Mouse (Mus musculus) embryonic facial prominence, embryonic 13.5 days (tissue): ENCODE data around the gene Wwox. TPM values are rescaled to one million over a fixed set of nuclear protein-coding genes. Genes with fewer than 3 reads are reported as not detected.

ENCODE experiments used
- ATAC-seq: fragments of 200-750 bp; cut with Nextera tagmentation; 2 replicates; pipeline ENCODE4 v1.8.0; 2017; ENCODE audit warnings: low read depth; ENCODE audit not compliant: insufficient number of reproducible peaks, insufficient read depth, low FRiP score, low TSS enrichment
- H3K27ac ChIP-seq: fragments of 300-500 bp; sonication (generic); 2 replicates; pipeline ENCODE4 v1.5.1; 2015; ENCODE audit warnings: moderate library complexity, mild to moderate bottlenecking, inconsistent platforms
- H3K27me3 ChIP-seq: fragments of 300-500 bp; sonication (generic); 2 replicates; pipeline ENCODE4 v1.6.1; 2015; ENCODE audit warnings: mild to moderate bottlenecking, inconsistent platforms
- H3K36me3 ChIP-seq: fragments of 300-500 bp; sonication (generic); 2 replicates; pipeline ENCODE4 v1.6.1; 2015; ENCODE audit warnings: mild to moderate bottlenecking, inconsistent platforms
- H3K4me1 ChIP-seq: fragments of 300-500 bp; sonication (generic); 2 replicates; pipeline ENCODE4 v1.6.1; 2015; ENCODE audit warnings: inconsistent platforms
- H3K4me2 ChIP-seq: fragments of 300-500 bp; sonication (generic); 2 replicates; pipeline ENCODE4 v1.6.1; 2015; ENCODE audit warnings: moderate library complexity, mild to moderate bottlenecking, inconsistent platforms
- H3K4me3 ChIP-seq: fragments of 300-500 bp; sonication (generic); 2 replicates; pipeline ENCODE4 v1.5.1; 2015; ENCODE audit warnings: mild to moderate bottlenecking, inconsistent platforms
- H3K9ac ChIP-seq: fragments of 300-500 bp; sonication (generic); 2 replicates; pipeline ENCODE4 v1.6.1; 2015; ENCODE audit warnings: mild to moderate bottlenecking, inconsistent platforms
- H3K9me3 ChIP-seq: fragments of 300-500 bp; sonication (generic); 2 replicates; pipeline ENCODE4 v1.6.1; 2016; ENCODE audit warnings: inconsistent platforms
- WGBS: fragments of 180-500 bp; shearing (Covaris S2); methylation state at CpG from one replicate; pipeline ENCODE4 v1.1.7; 2015; ENCODE audit warnings: mixed read lengths; 5-methylcytosine and 5-hydroxymethylcytosine counted together
- polyA plus RNA-seq: library from polyadenylated mRNA; unstranded; fragments of >200 nt; fragmentation: Nextera tagmentation; extraction: Ambion mirVana; gene quantifications from 2 replicates; pipeline ENCODE4 v1.2.1, GENCODE M21; 2015

The Wwox gene
- polyA plus RNA-seq, 1 experiment from 2014 or later = 11.5 TPM

GRCm38 (mm10) chr8:115199204-115199603 lies 759.7 kb downstream of the Wwox start:
- ATAC-seq = no peak
- Histone ChIP-seq H3K27ac (no peak overlapping the region), H3K4me3 (no peak overlapping the region), H3K4me1 (peaks cover 30% of the 10 kb centered on the region), H3K9ac (no peak overlapping the region), H3K4me2 (peak overlapping the region; percentile 30; the same call in 1 of the 2 replicates), H3K9me3 (no peaks in the 10 kb centered on the region), H3K36me3 (no peaks in the 10 kb centered on the region), H3K27me3 (peaks cover 40% of the 10 kb centered on the region)
- WGBS = 24% methylated on average over 4 of the region's 4 CpGs

GRCm38 (mm10) chr8:115199616-115200150 lies 760.2 kb downstream of the Wwox start:
- no peak overlapping the region for H3K9ac ChIP-seq
- H3K27ac ChIP-seq = no peak overlapping the region
- H3K27me3 ChIP-seq = peaks cover 40% of the 10 kb centered on the region
- peak overlapping the region; percentile 30 for H3K4me2 ChIP-seq
- H3K36me3 ChIP-seq = no peaks in the 10 kb centered on the region
- WGBS = 18% methylated on average over 14 of the region's 14 CpGs
- H3K9me3 ChIP-seq = no peaks in the 10 kb centered on the region
- no peak overlapping the region for H3K4me3 ChIP-seq
- peaks cover 33% of the 10 kb centered on the region for H3K4me1 ChIP-seq
- ATAC-seq = no peak

- Histone ChIP-seq H3K4me2 (no peak overlapping the region), H3K4me1 (peaks cover 37% of the 10 kb centered on the region), H3K9ac (no peak overlapping the region), H3K27me3 (peaks cover 43% of the 10 kb centered on the region), H3K9me3 (no peaks in the 10 kb centered on the region), H3K4me3 (no peak overlapping the region), H3K27ac (no peak overlapping the region), H3K36me3 (no peaks in the 10 kb centered on the region)
- WGBS = 45% methylated on average over 7 of the region's 7 CpGs
- no peak for ATAC-seq
Measured at GRCm38 (mm10) chr8:115201726-115202125, 762.3 kb downstream of the Wwox start.

GRCm38 (mm10) chr8:115207480-115207879 lies 768.0 kb downstream of the Wwox start:
- ATAC-seq = no peak
- 91% methylated on average over 11 of the region's 11 CpGs for WGBS
- Histone ChIP-seq H3K27me3 (peaks cover 41% of the 10 kb centered on the region), H3K9me3 (no peaks in the 10 kb centered on the region), H3K4me2 (no peak overlapping the region), H3K4me1 (peaks cover 40% of the 10 kb centered on the region), H3K9ac (no peak overlapping the region), H3K36me3 (no peaks in the 10 kb centered on the region), H3K27ac (no peak overlapping the region), H3K4me3 (no peak overlapping the region)

- Histone ChIP-seq H3K27me3 (peaks cover 39% of the 10 kb centered on the region), H3K9me3 (no peaks in the 10 kb centered on the region), H3K36me3 (no peaks in the 10 kb centered on the region), H3K27ac (no peak overlapping the region), H3K9ac (no peak overlapping the region), H3K4me2 (peak overlapping the region; percentile 41), H3K4me1 (peaks cover 40% of the 10 kb centered on the region), H3K4me3 (no peak overlapping the region)
- no peak for ATAC-seq
- 9% methylated on average over 15 of the region's 15 CpGs for WGBS
Measured at GRCm38 (mm10) chr8:115208415-115209192, 769.1 kb downstream of the Wwox start.

- Histone ChIP-seq H3K4me2 (no peak overlapping the region), H3K9me3 (no peaks in the 10 kb centered on the region), H3K4me1 (peaks cover 40% of the 10 kb centered on the region), H3K9ac (no peak overlapping the region), H3K27me3 (peaks cover 44% of the 10 kb centered on the region), H3K4me3 (no peak overlapping the region), H3K36me3 (no peaks in the 10 kb centered on the region), H3K27ac (peak overlapping the region; percentile 62)
- ATAC-seq = no peak
- WGBS = 53% methylated on average over 6 of the region's 6 CpGs
Measured at GRCm38 (mm10) chr8:115210014-115210413, 770.6 kb downstream of the Wwox start.

GRCm38 (mm10) chr8:115213126-115213525 lies 773.7 kb downstream of the Wwox start:
- Histone ChIP-seq H3K36me3 (no peaks in the 10 kb centered on the region), H3K4me1 (peaks cover 39% of the 10 kb centered on the region), H3K4me3 (no peak overlapping the region), H3K27ac (no peak overlapping the region), H3K4me2 (no peak overlapping the region), H3K9ac (no peak overlapping the region), H3K9me3 (no peaks in the 10 kb centered on the region), H3K27me3 (peaks cover 29% of the 10 kb centered on the region)
- 68% methylated on average over 4 of the region's 4 CpGs for WGBS
- ATAC-seq = no peak

- H3K4me3 ChIP-seq = no peak overlapping the region
- no peak overlapping the region for H3K9ac ChIP-seq
- peaks cover 29% of the 10 kb centered on the region for H3K27me3 ChIP-seq
- H3K36me3 ChIP-seq = no peaks in the 10 kb centered on the region
- no peaks in the 10 kb centered on the region for H3K9me3 ChIP-seq
- no peak overlapping the region for H3K4me2 ChIP-seq
- H3K27ac ChIP-seq = no peak overlapping the region
- WGBS = 32% methylated on average over 17 of the region's 17 CpGs
- ATAC-seq = no peak
- H3K4me1 ChIP-seq = peaks cover 22% of the 10 kb centered on the region
Measured at GRCm38 (mm10) chr8:115214870-115215269, 775.4 kb downstream of the Wwox start.

- Histone ChIP-seq H3K4me1 (peaks cover 14% of the 10 kb centered on the region), H3K27ac (no peak overlapping the region), H3K9ac (no peak overlapping the region), H3K4me2 (no peak overlapping the region), H3K36me3 (no peaks in the 10 kb centered on the region), H3K4me3 (no peak overlapping the region), H3K27me3 (peaks cover 18% of the 10 kb centered on the region), H3K9me3 (no peaks in the 10 kb centered on the region)
- WGBS = 46% methylated on average over 3 of the region's 3 CpGs
- no peak for ATAC-seq
Measured at GRCm38 (mm10) chr8:115216801-115217200, 777.3 kb downstream of the Wwox start.

- H3K27me3 ChIP-seq = no peaks in the 10 kb centered on the region
- H3K9ac ChIP-seq = no peak overlapping the region
- no peak overlapping the region for H3K27ac ChIP-seq
- H3K4me2 ChIP-seq = no peak overlapping the region
- no peaks in the 10 kb centered on the region for H3K9me3 ChIP-seq
- H3K36me3 ChIP-seq = no peaks in the 10 kb centered on the region
- 46% methylated on average over 13 of the region's 13 CpGs for WGBS
- no peak overlapping the region for H3K4me3 ChIP-seq
- no peak for ATAC-seq
- peaks cover 12% of the 10 kb centered on the region; the same call in 1 of the 2 replicates for H3K4me1 ChIP-seq
Measured at GRCm38 (mm10) chr8:115222545-115222944, 783.1 kb downstream of the Wwox start.

- H3K9ac ChIP-seq = no peak overlapping the region
- no peak; the same call in 1 of the 2 replicates for ATAC-seq
- H3K27me3 ChIP-seq = no peaks in the 10 kb centered on the region
- no peaks in the 10 kb centered on the region for H3K36me3 ChIP-seq
- H3K9me3 ChIP-seq = no peaks in the 10 kb centered on the region
- peaks cover 27% of the 10 kb centered on the region; the same call in 1 of the 2 replicates for H3K4me1 ChIP-seq
- H3K4me2 ChIP-seq = no peak overlapping the region
- no peak overlapping the region for H3K4me3 ChIP-seq
- H3K27ac ChIP-seq = no peak overlapping the region
- WGBS = 58% methylated on average over 20 of the region's 20 CpGs
Measured at GRCm38 (mm10) chr8:115226781-115227583, 787.5 kb downstream of the Wwox start.
